Mouse (Mus musculus) embryonic fibroblast, embryonic 13.5 days (primary cell): ENCODE measurements around the gene Rab13.

Experiments used
- CTCF ChIP-seq: IDR thresholded peaks from 2 replicates; pipeline ENCODE4 v1.5.1; 2011; ENCODE audit warnings: mild to moderate bottlenecking, control low read depth, low read length, moderate library complexity, borderline replicate concordance; ENCODE audit not compliant: insufficient read depth
- POLR2A ChIP-seq: IDR thresholded peaks from 2 replicates; pipeline ENCODE4 v1.6.1; 2011; ENCODE audit warnings: low read depth, mild to moderate bottlenecking, control low read depth, low read length, moderate library complexity

GRCm38 (mm10) chr3:90224331-90224730 is 10.8 kb downstream of the Rab13 start:
- no peak for TF ChIP-seq POLR2A
- TF ChIP-seq CTCF = no peak
